8 mouse cellular contexts compared by ENCODE assay signal in genomic region chr4:136602568-136602967, GRCm38 (mm10). TPM values are rescaled to one million over a fixed set of nuclear protein-coding genes. Genes with fewer than 3 reads are reported as not detected.
DNase-seq lines count a peak whose midpoint lies in the region; ATAC-seq lines count a peak whose summit lies in the region.

Kdm1a (minus strand) TSS chr4:136602723.

- H3K4me3 ChIP-seq in heart, embryonic 14.5 days (ENCODE audit: control insufficient read depth in 1 of 2, insufficient read depth in 1 of 2, low read depth in 1 of 2, low read length in 2 of 2): peak within 1 kb of the TSS; percentile 98 to 99
- H3K4me3 ChIP-seq in liver, embryonic 13.5 days (replicated peaks): peak within 1 kb of the TSS; percentile 96
- peak within 1 kb of the TSS; percentile 98 for H3K4me3 ChIP-seq in stomach, embryonic 16.5 days (replicated peaks; ENCODE audit: low read length)

- H3K36me3 ChIP-seq in heart, embryonic 14.5 days (ENCODE audit: control insufficient read depth, insufficient read depth, low read length): no peaks in the 10 kb centered on the region
- no peaks in the 10 kb centered on the region for H3K36me3 ChIP-seq in liver, embryonic 13.5 days
- no peaks in the 10 kb centered on the region for H3K36me3 ChIP-seq in stomach, embryonic 16.5 days (ENCODE audit: control insufficient read depth, insufficient read depth, low read length)

- H3K27me3 ChIP-seq in heart, embryonic 14.5 days (ENCODE audit: control insufficient read depth, insufficient read depth, low read length): no peaks in the 10 kb centered on the region
- H3K27me3 ChIP-seq in liver, embryonic 13.5 days: no peaks in the 10 kb centered on the region
- H3K27me3 ChIP-seq in stomach, embryonic 16.5 days (ENCODE audit: control insufficient read depth, insufficient read depth, low read length): no peaks in the 10 kb centered on the region

- peak within 1 kb of the TSS; percentile 99 for H3K9ac ChIP-seq in heart, embryonic 14.5 days (ENCODE audit: low read length)
- peak within 1 kb of the TSS; percentile 99 for H3K9ac ChIP-seq in liver, embryonic 13.5 days
- H3K9ac ChIP-seq in stomach, embryonic 16.5 days (ENCODE audit: low read length): peak within 1 kb of the TSS; percentile 99

- peak within 1 kb of the TSS; percentile 73 for H3K4me2 ChIP-seq in heart, embryonic 14.5 days (ENCODE audit: low read length)
- H3K4me2 ChIP-seq in liver, embryonic 13.5 days: peak within 1 kb of the TSS; percentile 69
- peak within 1 kb of the TSS; percentile 76 for H3K4me2 ChIP-seq in stomach, embryonic 16.5 days (ENCODE audit: low read depth, low read length)

- peak; percentile 91 for ATAC-seq in CD4-positive, CD25-positive, alpha-beta regulatory T cell, adult 4 months
- peak; percentile 88 for ATAC-seq in heart, embryonic 14.5 days (ENCODE audit: insufficient number of reproducible peaks, insufficient read depth, low FRiP score, low read depth)
- ATAC-seq in liver, embryonic 13.5 days (ENCODE audit: low read depth): peak; percentile 85
- peak; percentile 90 for ATAC-seq in stomach, embryonic 16.5 days (ENCODE audit: insufficient read depth, low FRiP score)

- H3K9me3 ChIP-seq in heart, embryonic 14.5 days (ENCODE audit: control insufficient read depth, low read length): no peaks in the 10 kb centered on the region
- no peaks in the 10 kb centered on the region for H3K9me3 ChIP-seq in liver, embryonic 13.5 days (replicated peaks)
- no peaks in the 10 kb centered on the region for H3K9me3 ChIP-seq in stomach, embryonic 16.5 days (replicated peaks; ENCODE audit: control insufficient read depth, low read length)

- peak; percentile 84 for DNase-seq in c-Kit-negative CD71-positive TER-119-positive erythroid progenitor cells, embryonic 14.5 days (ENCODE audit: low read depth, low spot score)
- peak; percentile 72 for DNase-seq in fibroblast of lung, adult 2 months (ENCODE audit: low read depth)
- DNase-seq in kidney, postnatal 14 days: peak; percentile 96
- DNase-seq in liver, embryonic 13.5 days: peak; percentile 91
- DNase-seq in neural tube, embryonic 10.5 days (ENCODE audit: extremely low spot score, low spot score): peak; percentile 98

- WGBS in heart, embryonic 14.5 days: under 1% methylated on average over 36 of the region's 45 CpGs
- WGBS in liver, embryonic 13.5 days (ENCODE audit: insufficient replicate concordance): under 1% methylated on average over 45 of the region's 45 CpGs
- WGBS in stomach, embryonic 16.5 days: under 1% methylated on average over 43 of the region's 45 CpGs

- H3K27ac ChIP-seq in heart, embryonic 14.5 days (replicated peaks in 1 of 2; ENCODE audit: control insufficient read depth in 1 of 2, insufficient read depth in 1 of 2, low read depth in 2 of 2, low read length in 2 of 2): peak within 1 kb of the TSS; percentile 82 to 83
- peak within 1 kb of the TSS; percentile 86 for H3K27ac ChIP-seq in liver, embryonic 13.5 days
- H3K27ac ChIP-seq in stomach, embryonic 16.5 days (ENCODE audit: low read length): peak within 1 kb of the TSS; percentile 89

- peaks cover 0 to 12% of the 10 kb centered on the region in 2 experiments; a peak in 2 of 4 replicates for H3K4me1 ChIP-seq in heart, embryonic 14.5 days (ENCODE audit: control insufficient read depth in 2 of 2, insufficient read depth in 2 of 2, low read length in 2 of 2)
- H3K4me1 ChIP-seq in liver, embryonic 13.5 days (replicated peaks): peaks cover 34% of the 10 kb centered on the region
- peaks cover 13% of the 10 kb centered on the region for H3K4me1 ChIP-seq in stomach, embryonic 16.5 days (ENCODE audit: control insufficient read depth, insufficient read depth, low read length)

RNA-seq across cellular contexts. Expression of gene Kdm1a, which starts in this region (rescaled TPM):
- 10 to 100 TPM; 21.0 to 25.9 TPM for polyA plus RNA-seq in CD4-positive, CD25-positive, alpha-beta regulatory T cell, adult 4 months (2017; shearing (Covaris generic))
- 40.0 and 45.9 TPM in 2 replicates for polyA plus RNA-seq in heart, embryonic 14.5 days (2014; fragmentation: Nextera tagmentation; extraction: Ambion mirVana)
- polyA plus RNA-seq in liver, embryonic 13.5 days (2015; fragmentation: Nextera tagmentation; extraction: Ambion mirVana): 11.8 and 12.4 TPM in 2 replicates
- 17.1 and 18.9 TPM in 2 replicates for polyA plus RNA-seq in stomach, embryonic 16.5 days (2015; fragmentation: Nextera tagmentation; extraction: Ambion mirVana)

Comparison
In these comparisons a context has a peak if more than half of its experiments do, and no peak if none do; other contexts are left out.
1. Peak in every context shown above with its lines: DNase-seq, ATAC-seq, H3K4me3 ChIP-seq and H3K27ac ChIP-seq.